Mouse (Mus musculus): ENCODE measurements around the gene Pdgfa. TPM values are rescaled to one million over a fixed set of nuclear protein-coding genes. Genes with fewer than 3 reads are reported as not detected.
A peak's percentile ranks its signal among the peaks of the same experiment; 100 is the strongest.

The Pdgfa gene
- total RNA-seq, 2 experiments from 2014 or later = 52.5 to 54.9 TPM

DNA sequence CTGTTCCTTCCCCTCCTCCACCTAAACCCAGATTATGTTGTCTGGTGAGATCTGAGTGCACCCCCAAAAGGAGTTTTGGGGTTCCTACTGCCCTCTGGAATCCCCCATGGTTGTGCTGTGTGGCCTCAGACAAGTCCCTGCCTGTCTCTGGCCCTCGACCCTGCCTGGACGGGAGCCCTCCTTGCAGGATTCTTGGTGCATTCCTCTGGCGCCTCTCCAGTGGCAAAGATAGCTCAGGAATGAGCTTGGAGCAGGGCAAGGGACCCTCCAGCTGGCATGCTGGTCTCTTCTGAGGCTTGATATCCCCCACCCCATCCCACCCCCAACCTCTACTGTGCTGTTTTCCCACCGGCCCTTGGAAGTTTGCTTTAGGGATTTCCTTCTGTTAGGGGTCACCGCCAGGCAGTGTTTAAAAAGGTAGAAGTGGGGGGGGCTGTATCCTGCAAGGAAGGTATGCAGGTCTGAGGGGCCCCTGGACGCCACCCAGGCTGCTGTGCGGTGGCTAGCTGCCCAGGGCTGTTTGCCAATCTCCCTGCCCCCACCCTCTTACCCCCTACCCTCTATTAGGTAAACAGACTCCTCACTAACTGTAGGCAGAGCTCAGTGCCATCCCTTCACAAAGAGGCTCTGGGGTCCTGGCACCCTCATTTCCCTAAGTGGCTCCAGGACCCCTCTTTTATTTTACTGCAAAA is 31.0 kb downstream of the Pdgfa start:
- intact Hi-C loops (cut with DNase I) = no loop called here
- no peak for DNase-seq (ENCODE audit: low spot score in 2 of 2)

DNA sequence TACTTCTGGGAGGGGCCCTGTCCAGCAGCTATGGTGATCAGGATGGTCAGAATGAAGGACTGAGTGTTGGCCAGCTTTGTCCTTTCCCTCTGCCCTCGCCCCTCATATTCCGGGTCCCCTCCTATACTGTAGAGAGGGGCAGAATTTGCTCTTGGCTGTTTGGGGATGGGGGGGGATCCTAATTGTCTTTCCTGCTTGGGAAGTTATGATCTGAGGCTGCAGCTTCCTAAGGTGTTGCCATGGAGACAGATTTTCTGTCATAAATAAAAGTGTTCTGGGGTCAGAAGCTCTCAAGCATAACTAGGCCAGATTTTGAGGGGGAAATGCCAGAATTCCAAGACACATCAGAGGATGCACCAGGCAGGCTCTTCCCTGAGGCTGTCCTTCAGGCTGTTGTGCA is 31.6 kb downstream of the Pdgfa start:
- DNase-seq (ENCODE audit: low spot score in 2 of 2) = no peak
- intact Hi-C loops (cut with DNase I) = no loop called here

DNA sequence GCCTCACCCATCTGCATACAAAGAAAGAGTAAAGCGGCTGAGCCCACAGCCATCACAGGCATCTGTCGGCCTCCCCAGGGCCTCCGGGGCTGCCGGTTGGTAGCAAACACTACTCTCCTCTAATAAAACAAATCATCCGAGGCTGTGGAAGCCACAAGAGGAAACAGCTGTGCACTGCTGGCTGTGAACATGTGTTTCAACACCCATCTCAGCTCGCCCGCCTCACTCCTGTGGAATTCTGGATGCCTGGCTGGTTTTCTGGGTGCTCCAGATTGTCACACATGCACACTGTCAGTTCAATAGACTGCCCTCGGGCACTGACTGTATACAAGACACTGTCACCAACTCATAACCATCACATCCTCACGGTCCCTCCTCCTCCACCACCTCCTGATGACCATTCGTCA is 40.7 kb downstream of the Pdgfa start:
- intact Hi-C loops (cut with DNase I) = no loop called here

DNA sequence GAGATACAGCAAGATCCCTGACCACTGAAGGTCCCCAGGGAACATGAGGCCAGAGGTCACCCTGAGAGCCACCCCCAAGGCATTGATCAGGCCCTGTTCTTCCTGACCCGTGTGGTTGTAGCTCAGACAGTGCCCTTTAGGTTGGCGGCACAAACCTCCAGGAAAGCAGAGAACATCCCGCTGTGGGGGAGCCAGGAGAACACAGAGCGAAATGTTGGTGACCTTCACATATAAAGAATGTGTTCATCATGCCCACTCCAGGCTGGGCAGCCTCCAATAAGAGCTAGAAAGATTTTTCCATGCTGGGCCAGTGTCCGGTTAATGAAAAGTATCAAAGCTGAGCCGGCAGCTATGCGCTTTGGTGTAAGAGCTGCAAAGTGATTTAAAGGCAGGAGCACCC is 43.2 kb downstream of the Pdgfa start:
- intact Hi-C loops (cut with DNase I) = no loop called here
- no peak for DNase-seq (ENCODE audit: low spot score in 2 of 2)

More for the DNA sequence above, 40.7 kb downstream of the Pdgfa start:
- DNase-seq (ENCODE audit: low spot score in 2 of 2) = no peak

DNA sequence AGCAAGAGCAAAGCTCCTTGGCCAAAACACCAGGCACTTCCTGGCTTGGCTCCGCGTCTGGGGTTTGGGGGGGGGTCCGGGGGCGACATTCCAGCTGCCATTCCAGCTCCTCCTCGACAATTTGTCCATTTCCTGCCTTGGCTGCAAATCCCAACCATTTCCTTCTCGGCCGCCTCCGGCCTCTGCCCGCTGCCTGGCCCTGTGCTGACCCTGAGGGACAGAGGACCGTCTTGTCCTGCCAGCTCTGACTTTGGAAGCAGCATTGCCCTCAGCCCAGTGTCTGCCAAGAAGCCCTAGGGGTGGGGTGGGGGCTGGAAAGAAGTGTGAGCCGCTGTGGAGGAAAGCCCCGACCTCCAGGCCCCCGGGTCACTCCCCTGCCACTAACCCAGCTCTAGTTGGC is 44.2 kb downstream of the Pdgfa start:
- intact Hi-C loops (cut with DNase I) = no loop called here

DNA sequence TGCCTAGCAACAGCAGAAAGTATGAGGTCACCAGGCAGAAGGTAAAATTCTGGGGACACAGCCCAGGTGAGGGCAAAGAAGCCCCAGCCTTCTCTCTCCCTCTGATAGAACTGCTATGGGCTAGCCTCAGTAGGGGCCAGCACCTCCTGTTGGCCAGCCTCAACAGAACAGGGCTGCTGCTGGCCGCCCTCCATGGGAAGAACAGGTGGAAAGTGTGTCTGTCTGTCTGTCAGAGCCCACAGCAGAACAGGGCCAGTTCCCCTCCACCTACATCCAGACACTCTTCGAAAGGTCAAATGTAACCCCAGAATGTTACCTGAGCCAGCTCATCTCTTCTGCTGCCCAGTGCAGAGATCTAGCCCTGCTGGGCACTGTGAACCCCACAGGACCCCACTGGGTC is 45.9 kb downstream of the Pdgfa start:
- no peak for DNase-seq (ENCODE audit: low spot score in 2 of 2)
- intact Hi-C loops (cut with DNase I) = no loop called here

More for the DNA sequence above, 44.2 kb downstream of the Pdgfa start:
- no peak for DNase-seq (ENCODE audit: low spot score in 2 of 2)

DNA sequence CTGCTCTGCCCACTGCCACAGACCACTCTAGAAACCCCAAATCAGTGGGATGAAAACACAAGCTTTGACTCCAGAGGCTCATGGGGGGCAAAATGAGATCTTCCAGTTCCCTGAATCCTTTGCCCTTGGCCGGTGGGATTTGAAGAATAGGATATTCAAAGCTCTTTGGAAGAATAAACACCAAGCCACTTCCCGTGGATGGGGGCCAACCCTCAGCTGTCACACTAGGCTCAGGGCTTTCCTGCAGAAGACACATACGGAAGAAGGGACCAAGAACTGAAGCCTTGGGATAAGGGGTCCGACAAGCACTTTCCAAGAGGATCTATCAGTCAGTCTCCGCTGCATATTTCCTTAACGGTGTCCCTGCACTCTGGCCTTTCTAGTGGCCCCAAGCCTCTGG is 48.0 kb downstream of the Pdgfa start:
- intact Hi-C loops (cut with DNase I) = no loop called here
- DNase-seq (ENCODE audit: low spot score in 2 of 2) = no peak

DNA sequence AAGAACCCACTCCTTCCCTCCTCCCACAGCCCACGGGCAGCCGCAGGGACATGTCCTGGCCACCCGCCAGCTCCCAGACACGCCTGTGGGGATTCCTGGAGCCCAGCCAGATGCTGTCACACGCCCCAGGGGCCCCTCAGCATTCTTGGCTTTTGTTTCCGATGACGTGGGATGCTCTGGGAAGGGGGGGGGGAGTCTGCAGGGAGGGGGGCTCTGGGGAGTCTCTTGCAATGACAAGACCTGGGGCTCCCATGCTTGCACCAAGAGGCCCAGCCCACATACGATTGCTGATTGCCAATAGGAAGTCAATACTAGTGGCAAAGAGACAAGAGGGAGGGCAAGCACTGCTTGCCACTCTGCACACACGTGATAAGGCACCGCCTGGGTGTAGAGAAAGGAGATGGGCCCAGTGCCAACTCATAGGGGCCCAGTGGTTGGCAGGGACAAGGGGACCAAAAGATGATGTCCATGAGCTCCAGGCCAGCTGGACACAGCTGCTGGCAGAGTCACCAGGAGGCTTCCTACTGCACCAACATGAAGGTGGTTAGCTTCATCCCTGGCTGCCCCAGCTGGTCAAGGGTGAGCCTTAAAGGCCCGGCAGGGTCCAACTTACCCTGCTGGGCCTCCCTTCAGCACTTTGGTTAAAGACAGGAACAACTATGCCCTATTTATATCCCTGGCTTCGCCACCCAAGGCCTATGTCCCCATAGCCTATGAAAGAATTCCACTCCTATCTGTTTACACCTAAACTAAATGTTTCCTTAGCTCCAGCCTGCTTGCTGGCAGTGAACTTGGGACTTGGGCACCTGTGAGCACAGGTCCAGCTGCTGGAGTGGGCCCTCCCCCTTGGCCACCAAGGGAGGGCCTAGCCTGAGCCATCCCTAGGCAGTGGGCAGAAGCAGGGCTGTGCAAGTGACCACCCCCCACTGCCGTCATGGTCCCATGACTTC is 48.9 kb downstream of the Pdgfa start:
- intact Hi-C loops (cut with DNase I) = no loop called here
- peak in 1 of 2 experiments; percentile 20 for DNase-seq (ENCODE audit: low spot score in 2 of 2)

DNA sequence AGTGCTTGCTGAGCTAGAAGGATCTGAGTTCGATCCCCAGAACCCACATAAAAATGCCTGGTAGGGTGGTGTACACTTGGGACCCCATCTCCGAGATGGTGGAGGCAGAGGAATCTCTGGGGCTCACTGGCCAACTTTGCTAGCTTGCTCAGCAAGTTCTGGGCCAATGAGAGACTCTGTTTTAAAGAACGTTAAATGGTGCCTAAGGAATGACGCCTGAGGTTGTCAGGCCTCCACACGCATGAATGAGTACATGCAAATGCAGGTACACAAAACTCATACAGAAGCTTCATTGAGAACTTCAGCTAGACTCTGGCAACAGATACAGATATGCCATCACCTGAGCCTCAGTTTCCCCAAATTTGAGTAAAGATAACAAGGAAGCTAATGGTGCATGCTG is 49.7 kb downstream of the Pdgfa start:
- intact Hi-C loops (cut with DNase I) = no loop called here
- no peak for DNase-seq (ENCODE audit: low spot score in 2 of 2)

DNA sequence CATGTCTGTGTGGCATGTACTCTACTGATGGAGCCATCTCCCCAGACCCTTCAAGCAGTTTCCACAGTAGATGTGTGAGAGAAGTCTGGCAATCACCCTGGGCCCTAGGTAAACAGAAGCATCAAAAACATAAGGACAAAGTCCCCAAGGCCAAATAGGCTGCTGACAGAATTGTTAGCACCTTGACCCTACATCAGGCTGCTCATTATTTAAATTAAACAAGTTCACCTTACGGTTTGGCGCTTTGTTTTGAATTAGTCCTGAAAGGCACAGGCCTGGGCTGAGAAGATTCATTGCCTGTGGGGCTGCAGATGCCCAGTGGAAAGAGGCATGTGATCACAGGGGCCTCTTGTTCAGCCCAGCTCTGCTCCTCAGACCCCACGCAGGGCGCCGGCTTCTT is 50.2 kb downstream of the Pdgfa start:
- intact Hi-C loops (cut with DNase I) = no loop called here
- DNase-seq (ENCODE audit: low spot score in 2 of 2) = no peak

DNA sequence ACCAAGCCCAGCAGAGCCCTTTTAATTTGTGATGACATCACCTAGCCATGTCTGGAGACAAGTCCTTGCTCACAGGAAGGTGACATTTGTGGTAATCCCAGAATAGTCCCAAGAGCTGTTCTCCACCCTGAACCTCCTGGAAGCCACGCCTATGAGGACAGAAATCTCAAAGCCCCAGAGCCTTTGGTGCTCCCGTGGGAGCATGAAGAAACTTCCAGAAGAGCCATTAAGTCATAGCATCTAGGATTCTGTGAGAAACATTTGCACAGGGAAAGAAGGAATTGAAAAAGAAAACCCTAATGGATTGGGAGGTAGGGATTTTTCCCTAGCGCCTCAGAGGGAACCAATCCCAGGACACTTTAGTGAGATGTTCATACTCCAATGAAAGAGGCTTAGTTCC is 52.2 kb downstream of the Pdgfa start:
- no peak for DNase-seq (ENCODE audit: low spot score in 2 of 2)
- intact Hi-C loops (cut with DNase I) = no loop called here

DNA sequence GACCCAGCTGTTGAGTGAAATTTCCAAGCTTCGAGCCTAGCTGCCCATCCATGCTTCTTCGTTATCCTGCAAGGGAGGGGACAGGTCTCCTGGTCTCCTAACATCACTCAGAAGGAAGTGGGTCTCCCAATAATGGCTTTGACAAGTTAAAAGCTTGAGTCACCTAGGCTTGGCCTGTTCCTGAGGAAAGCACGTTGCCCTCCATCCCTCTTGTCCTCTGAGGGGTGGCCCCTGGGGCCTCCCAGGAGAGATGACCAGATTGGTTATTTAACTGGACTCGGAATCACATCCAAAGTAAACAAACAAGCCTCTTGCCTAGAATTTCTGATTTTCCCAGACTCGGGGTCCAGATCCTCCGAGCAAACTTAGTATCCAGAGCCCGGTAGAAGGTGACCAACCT is 52.6 kb downstream of the Pdgfa start:
- no peak for DNase-seq (ENCODE audit: low spot score in 2 of 2)
- intact Hi-C loops (cut with DNase I) = no loop called here

DNA sequence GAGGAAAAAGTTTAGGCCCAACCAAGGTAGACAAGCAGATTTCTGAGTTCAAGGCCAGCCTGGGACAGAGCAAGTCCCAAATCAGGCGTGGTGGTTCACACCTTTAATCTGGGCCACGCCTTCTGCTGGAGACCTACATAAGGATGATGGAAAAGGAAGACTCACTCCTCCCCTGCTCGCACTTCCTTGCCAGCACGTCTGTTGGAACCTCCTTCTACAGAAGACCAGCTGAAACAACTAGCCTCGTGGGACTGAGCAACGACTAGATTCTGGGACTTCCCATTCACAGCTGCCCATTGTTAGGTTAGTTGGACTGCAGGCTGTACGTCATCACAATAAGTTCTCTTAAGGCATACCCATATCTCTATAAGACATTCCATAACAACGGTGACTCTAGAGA is 55.3 kb downstream of the Pdgfa start:
- intact Hi-C loops (cut with DNase I) = no loop called here
- DNase-seq (ENCODE audit: low spot score in 2 of 2) = no peak

DNA sequence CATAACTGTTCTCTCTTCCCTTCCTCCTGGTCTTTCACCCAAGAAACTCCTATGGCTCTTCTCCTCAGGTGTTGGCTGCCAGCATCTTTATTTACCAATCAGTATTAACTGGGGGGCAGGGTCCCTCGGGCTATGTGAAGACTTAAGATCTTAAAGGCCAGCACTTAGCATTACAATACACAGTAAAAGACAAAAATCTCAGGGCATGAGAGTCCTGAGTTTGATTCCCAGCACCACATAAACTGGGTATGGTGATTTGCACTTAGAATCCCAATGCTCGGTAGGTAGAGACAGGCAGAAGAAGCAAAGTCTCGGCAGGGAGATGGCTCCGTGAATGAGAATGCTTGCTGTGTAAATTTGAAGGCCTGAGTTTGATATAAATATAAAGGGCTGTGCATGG is 56.6 kb downstream of the Pdgfa start:
- intact Hi-C loops (cut with DNase I) = no loop called here
- no peak for DNase-seq (ENCODE audit: low spot score in 2 of 2)

DNA sequence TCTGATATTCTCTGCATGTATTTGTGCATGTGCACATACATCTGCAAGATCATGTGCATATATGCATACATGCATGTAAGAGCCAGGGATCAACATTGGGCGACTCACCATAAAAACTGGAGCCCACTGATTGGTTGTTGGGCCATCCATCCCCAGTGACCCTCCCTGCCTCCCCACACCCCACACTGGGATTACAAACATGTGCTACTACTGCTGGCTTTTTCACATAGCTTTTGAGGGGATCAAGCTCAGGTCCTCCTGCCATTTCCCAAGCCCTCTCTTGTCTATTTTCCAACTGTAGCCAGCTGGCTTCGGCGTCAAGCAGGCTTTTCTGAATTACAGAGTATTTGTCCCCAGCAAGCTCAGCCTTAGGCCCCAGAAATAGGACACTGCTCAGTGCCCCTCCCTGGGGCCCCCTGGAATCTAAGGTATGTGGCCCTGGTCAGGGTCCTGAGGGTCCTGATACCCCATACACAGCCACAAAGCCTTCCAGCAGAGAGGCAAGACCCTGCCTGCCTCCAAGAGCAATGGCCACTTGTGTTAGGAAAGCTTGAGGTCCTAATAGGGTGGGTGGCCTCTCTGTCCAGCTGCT is 58.5 kb downstream of the Pdgfa start:
- intact Hi-C loops (cut with DNase I) = no loop called here
- no peak for DNase-seq (ENCODE audit: low spot score in 2 of 2)

DNA sequence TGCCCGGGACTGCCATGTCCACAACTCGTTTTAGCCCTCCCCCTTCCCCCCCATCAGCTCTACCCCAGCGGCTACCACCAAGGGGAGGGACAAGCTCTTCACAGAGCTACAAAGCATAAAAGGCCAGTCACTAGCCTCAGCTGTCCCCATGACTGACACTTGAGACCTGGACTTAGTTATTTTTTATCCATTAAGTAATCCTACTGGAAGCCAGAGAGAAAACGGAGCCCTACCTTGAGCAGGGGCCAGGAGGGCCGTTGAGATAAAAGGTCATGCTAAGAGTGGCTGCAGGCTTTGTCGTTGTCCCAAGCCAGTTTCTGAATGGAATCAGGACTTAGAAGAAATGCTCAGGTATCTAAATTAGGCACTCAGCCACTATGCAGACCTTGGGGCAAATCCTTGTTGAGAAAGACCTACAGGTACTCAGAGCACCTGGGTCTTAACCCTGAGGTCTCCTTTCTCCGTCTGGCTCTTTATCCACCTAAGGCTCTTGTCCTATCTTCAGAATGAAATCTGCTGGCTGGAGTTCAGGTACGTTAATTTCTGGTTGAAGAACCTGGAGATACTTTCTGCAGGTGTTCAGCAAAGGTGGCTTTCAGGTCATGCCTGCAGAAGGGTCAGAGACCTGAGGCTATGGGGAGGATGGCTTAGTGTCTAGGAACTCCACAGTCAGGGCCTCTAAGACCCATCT is 60.6 kb downstream of the Pdgfa start:
- DNase-seq (ENCODE audit: low spot score in 2 of 2) = no peak
- intact Hi-C loops (cut with DNase I) = no loop called here

DNA sequence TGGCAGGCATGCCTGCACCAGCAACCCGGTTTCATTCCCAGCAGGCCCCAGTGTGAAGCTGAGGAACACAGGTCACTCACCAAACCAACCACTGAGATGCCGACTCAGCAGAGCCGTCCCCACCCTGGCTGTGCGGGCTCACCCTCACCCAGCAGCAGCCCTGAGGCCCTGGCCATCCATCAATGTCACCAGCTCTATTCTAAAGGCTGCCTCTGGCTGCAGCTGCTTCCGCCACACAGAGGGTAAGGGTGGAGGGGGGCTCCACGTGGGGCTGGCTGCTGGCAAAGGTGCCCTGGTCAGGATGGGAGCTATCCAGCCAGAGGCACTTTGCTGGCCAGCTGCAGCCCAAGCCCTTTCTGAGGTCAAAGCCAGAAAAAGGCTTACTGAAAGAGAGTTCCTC is 62.6 kb downstream of the Pdgfa start:
- DNase-seq (ENCODE audit: low spot score in 2 of 2) = no peak
- intact Hi-C loops (cut with DNase I) = no loop called here

DNA sequence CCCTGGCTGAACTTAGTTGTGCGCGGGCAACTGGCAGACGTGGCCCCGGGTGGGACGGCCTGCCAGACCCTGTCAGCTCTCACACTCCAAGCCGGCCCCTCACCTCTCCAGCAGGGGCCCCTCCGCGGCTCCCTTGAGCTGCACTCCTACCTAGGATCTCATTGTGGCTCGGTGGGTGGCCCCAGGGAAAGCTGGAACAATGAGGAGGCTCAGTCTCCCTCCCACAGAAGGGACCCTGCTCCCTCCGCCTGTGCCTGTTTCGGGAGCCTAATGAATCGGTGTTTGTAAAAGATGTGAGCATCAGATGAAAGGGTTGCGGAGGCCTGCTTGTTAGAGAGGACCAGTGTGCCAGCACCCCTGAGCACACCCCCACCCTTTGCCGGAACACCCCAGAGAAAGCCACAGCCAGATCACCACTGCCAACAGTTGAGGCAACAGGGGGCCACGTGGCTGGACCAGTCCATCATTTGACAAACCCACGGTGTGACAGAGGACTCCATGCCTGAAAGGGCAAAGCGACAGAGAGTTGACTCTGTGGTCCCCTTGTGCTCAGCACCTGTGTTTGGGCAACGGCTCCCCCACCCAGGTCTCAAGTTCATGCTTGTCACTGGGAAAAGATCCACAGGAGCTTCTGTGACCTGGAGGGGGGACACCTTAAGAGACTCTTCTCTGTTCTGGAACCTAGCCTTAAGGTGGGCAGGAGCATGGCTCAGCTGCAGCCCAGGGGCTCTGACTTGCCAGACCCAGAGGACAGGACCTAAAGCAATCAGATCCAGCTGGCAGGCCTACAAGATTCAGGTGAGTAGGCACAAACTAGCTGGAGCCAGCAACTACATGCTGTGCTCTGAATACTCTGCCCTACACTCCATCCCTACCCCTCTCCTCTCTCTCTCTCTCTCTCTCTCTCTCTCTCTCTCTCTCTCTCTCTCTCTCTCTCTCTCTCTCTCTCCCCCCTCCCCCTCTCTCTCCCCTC is 64.4 kb downstream of the Pdgfa start:
- DNase-seq (ENCODE audit: low spot score in 2 of 2) = no peak
- intact Hi-C loops (cut with DNase I) = no loop called here

DNA sequence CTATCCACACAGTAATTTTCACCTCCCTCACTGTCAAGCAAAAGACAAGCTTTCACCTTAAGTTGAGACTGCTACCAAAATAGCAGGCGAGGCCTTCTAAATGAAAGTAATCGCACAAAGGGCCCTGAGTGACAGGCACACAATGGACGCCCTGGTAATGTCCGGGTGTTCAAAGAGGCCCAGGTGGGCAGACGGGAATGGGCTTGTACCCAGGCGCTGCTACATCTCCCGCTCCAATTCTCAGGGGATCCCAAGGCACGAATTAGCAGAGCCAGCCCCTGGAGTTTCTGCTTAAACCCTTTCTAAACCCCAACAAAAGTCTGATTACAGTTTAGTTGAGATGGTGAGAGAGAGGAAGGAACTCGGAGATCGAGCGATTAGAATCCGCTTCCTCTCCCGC is 65.3 kb downstream of the Pdgfa start:
- intact Hi-C loops (cut with DNase I) = no loop called here
- DNase-seq (ENCODE audit: low spot score in 2 of 2) = no peak

Measured in left cerebral cortex, postnatal 25 days (tissue).